Mouse (Mus musculus) gastrocnemius, postnatal 10 days (tissue): Measurements from ENCODE around the gene H2-Q10. TPM values are rescaled to one million over a fixed set of nuclear protein-coding genes. Genes with fewer than 3 reads are reported as not detected.
A peak's percentile ranks its signal among the peaks of the same experiment; 100 is the strongest.

ENCODE experiments used
- DNase-seq: peaks from one replicate; pipeline ENCODE4 v3.0.0; 2021; ENCODE audit warnings: mixed read lengths
- total RNA-seq, 2 experiments: library from RNA; stranded (reverse); gene quantifications; 2 replicates each; pipeline ENCODE4 v1.2.3; 2021

Gene H2-Q10
- total RNA-seq, 2 experiments from 2014 or later, result 0.14 to 0.52 TPM

DNA sequence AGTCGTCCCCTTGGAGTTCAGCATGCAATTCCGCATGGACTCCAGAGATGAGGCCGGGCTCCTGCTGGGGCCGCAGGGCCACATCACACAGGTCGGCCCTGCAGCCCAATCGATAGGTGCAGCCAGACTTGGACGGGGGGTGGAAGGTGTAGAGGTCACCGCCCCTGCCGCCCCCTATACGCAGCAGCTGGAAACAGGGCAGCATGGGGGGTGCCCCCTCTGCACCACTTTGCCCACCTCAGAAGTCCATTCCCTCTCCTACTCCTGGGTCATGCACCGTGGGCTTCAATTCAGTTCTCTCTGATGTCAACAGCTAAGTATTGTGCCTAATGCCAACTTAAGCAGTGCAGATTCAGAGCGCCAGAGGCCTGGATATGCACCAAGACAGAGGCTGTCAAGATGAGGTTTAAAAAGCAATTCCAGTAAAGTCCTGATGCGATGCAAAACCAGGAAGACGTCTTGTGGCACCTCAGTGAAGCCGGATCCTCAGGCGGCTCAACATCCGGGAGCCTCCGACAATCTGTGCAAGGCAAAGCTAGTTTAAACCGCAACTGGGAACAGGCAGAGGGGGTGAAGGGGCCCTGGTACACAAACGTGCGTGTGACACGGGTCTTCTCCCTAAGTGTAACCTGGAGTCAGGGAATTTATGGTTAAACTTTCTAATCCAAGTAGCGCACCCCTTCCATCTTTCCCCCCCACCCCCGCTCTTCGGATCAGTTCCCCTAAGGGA lies 46.2 kb downstream of the H2-Q10 start:
- DNase-seq, result no peak

DNA sequence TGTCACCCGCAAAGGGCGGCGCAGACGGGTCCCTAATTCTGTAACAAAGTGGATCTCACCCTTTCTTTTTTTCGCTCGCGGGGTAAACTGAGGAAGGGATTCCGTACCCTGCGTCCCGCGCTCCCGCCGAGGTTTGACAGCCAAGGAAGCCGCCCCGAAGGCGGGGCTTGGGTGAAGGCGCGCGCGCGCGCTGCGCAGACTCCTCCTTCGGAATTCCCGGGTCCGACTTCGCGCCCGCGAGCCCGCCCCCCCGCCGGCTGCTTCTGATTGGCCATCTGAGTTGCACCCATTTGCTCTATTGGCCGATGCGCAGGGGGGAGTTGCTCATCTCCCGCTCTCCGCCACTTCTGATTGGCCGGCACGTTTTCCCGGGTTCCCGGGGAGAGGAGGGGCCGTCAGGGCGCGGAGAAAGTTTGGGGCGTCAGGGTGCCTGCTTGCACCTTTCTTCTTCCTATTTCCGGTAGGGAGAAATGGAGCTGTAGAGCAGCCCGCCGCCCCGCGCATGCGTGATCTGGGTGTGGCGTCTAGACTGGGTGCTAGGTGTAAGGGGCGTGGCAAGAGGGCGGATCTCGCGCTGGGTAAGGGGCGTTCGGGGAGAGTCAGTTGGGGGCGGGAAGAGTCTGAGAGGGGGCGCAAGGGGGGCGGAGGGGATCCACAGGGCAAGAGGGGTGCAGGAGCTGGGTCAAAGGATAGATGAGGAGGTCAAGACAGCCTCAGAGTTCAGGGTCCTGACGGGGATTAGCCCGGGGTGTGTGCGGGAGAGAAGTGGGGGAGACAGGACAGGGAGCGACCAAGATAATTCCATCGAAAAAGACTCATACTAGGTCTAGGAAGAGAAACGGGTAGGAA lies 47.0 kb downstream of the H2-Q10 start, which contains the start of the genes Tcf19 and Cchcr1:
Tcf19 (minus strand) TSS at position 173 of the 849 bp plus-strand sequence.
Cchcr1 (plus strand) TSS at position 449 of the 849 bp plus-strand sequence.
- peak; percentile 96 for DNase-seq

DNA sequence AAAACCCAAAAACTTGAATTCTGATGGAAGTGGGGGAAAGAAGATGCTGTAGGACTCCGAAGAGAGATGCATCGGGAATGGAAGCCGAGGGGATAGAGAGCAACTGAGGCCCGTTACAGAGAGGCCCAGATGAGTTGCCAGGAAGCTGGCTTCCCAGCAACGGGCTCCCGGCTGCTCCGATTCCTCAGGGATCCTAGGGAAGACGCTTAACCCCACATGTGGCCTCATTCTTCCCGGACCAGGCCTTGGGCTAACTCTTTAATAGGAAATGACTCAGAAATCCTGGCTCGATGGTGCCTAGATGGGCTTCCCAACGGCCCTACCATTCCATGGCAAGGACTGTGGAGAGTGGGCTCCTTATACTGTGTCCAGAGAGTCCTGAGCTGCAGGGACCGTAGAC lies 47.6 kb downstream of the H2-Q10 start:
- no peak for DNase-seq

Other genes starting within 250 kb of the H2-Q10 start
- gene Gm16181, start 249.3 kb upstream of the H2-Q10 start, total RNA-seq, result not detected
- gene Atp6v1g2, start 236.4 kb upstream of the H2-Q10 start, total RNA-seq, result 1 to 10 TPM; 2.1 to 3.3 TPM
- 10 to 100 TPM in 1 of 2 experiments, 1 to 10 TPM in 1; 9.9 to 11.1 TPM for gene Nfkbil1, start 234.3 kb upstream of the H2-Q10 start, total RNA-seq
- 100 to 1,000 TPM; 147 to 169 TPM for gene Ddx39b, start 228.3 kb upstream of the H2-Q10 start, total RNA-seq
- 10 to 100 TPM; 39.3 to 47.2 TPM for gene H2-D1, start 207.4 kb upstream of the H2-Q10 start, total RNA-seq
- under 1 TPM; 0.23 to 0.70 TPM for gene H2-Q1, start 149.7 kb upstream of the H2-Q10 start, total RNA-seq
- under 1 TPM; 0.34 to 0.45 TPM for gene H2-Q2, start 127.8 kb upstream of the H2-Q10 start, total RNA-seq
- gene H2-Q4, start 90.5 kb upstream of the H2-Q10 start, total RNA-seq, result 1 to 10 TPM; 5.1 to 6.0 TPM
- under 1 TPM in 1 of 2 experiments, not detected in 1; 0.43 TPM for gene H2-Q6, start 45.2 kb upstream of the H2-Q10 start, total RNA-seq
- gene H2-Q7, start 30.9 kb upstream of the H2-Q10 start, total RNA-seq, result 1 to 10 TPM in 1 of 2 experiments, under 1 TPM in 1; 0.68 to 1.4 TPM
- not detected for gene Pou5f1, start 35.9 kb downstream of the H2-Q10 start, total RNA-seq
- 10 to 100 TPM; 11.6 to 13.6 TPM for gene Tcf19, start 46.7 kb downstream of the H2-Q10 start, total RNA-seq
- gene Cchcr1, start 47.0 kb downstream of the H2-Q10 start, total RNA-seq, result 1 to 10 TPM; 5.0 to 6.8 TPM
- gene Psors1c2, start 63.1 kb downstream of the H2-Q10 start, total RNA-seq, result not detected
- gene Cdsn, start 82.0 kb downstream of the H2-Q10 start, total RNA-seq, result under 1 TPM; 0.14 to 0.19 TPM
- gene 2300002M23Rik, start 97.4 kb downstream of the H2-Q10 start, total RNA-seq, result not detected
- gene Sfta2, start 131.5 kb downstream of the H2-Q10 start, total RNA-seq, result not detected
- not detected for gene Gm9573, start 156.5 kb downstream of the H2-Q10 start, total RNA-seq
- gene Mucl3, start 173.6 kb downstream of the H2-Q10 start, total RNA-seq, result not detected
- gene Vars2, start 197.5 kb downstream of the H2-Q10 start, total RNA-seq, result 10 to 100 TPM; 17.0 to 24.0 TPM
- 10 to 100 TPM; 18.2 to 20.5 TPM for gene Gtf2h4, start 203.7 kb downstream of the H2-Q10 start, total RNA-seq
- gene Ddr1, start 234.5 kb downstream of the H2-Q10 start, total RNA-seq, result 10 to 100 TPM; 35.2 to 42.8 TPM